Mouse (Mus musculus) liver, postnatal 0 days (tissue): ENCODE measurements at regions not wholly inside any gene's neighbourhood (a gene's known extent, or its start where the extent isn't known, plus 50 kb on each side); places are given as distances from the start of the nearest gene placed in this dataset.

Experiments used
- ATAC-seq: fragments of 200-750 bp; cut with Nextera tagmentation; 2 replicates; pipeline ENCODE4 v1.8.0; 2017; ENCODE audit warnings: mild to moderate bottlenecking, moderate library complexity
- DNase-seq: peaks from one replicate; pipeline ENCODE4 v3.0.0-alpha.2; 2016
- H3K27ac ChIP-seq: fragments of 300-500 bp; sonication (generic); 2 replicates; pipeline ENCODE4 v1.5.1; 2014; ENCODE audit warnings: antibody characterized with exemption, moderate library complexity, mild to moderate bottlenecking, low read depth
- H3K27me3 ChIP-seq: fragments of 300-500 bp; sonication (generic); 2 replicates; pipeline ENCODE4 v1.6.1; 2014; ENCODE audit warnings: low read length, control low read depth, mixed read lengths; ENCODE audit not compliant: insufficient read depth
- H3K36me3 ChIP-seq: fragments of 300-500 bp; sonication (generic); replicated peaks from 2 replicates; pipeline ENCODE4 v1.6.1; 2014; ENCODE audit warnings: mild to moderate bottlenecking, control low read depth, low read length, moderate library complexity, mixed read lengths; ENCODE audit not compliant: insufficient read depth
- H3K4me1 ChIP-seq: fragments of 300-500 bp; sonication (generic); 2 replicates; pipeline ENCODE4 v1.6.1; 2014; ENCODE audit warnings: antibody characterized with exemption, mild to moderate bottlenecking, control low read depth; ENCODE audit not compliant: insufficient read depth
- H3K4me2 ChIP-seq: fragments of 300-500 bp; sonication (generic); 2 replicates; pipeline ENCODE4 v1.6.1; 2014; ENCODE audit warnings: low read depth, mild to moderate bottlenecking, low read length, moderate library complexity, mixed read lengths
- H3K4me3 ChIP-seq: fragments of 300-500 bp; sonication (generic); 2 replicates; pipeline ENCODE4 v1.5.1; 2014; ENCODE audit warnings: low read depth, low read length
- H3K9ac ChIP-seq: fragments of 300-500 bp; sonication (generic); replicated peaks from 2 replicates; pipeline ENCODE4 v1.6.1; 2014; ENCODE audit warnings: mild to moderate bottlenecking, moderate library complexity
- H3K9me3 ChIP-seq: fragments of 300-500 bp; sonication (generic); 2 replicates; pipeline ENCODE4 v1.6.1; 2016; ENCODE audit warnings: mild to moderate bottlenecking, control low read depth, low read length, mixed read lengths
- CTCF ChIP-seq: sonication (generic); IDR thresholded peaks from 2 replicates; pipeline ENCODE4 v1.5.1; 2016; ENCODE audit warnings: antibody characterized with exemption, low read depth
- EP300 ChIP-seq: IDR thresholded peaks from 2 replicates; pipeline ENCODE4 v1.6.1; 2016; ENCODE audit warnings: antibody characterized with exemption, low read depth, mild to moderate bottlenecking
- WGBS: fragments of 180-500 bp; shearing (Covaris S2); extraction: QIAGEN DNeasy Blood & Tissue Kit; methylation state at CpG from one replicate; pipeline ENCODE4 v1.1.7; 2014; ENCODE audit not compliant: insufficient replicate concordance; 5-methylcytosine and 5-hydroxymethylcytosine counted together

- H3K4me2 ChIP-seq = no peak overlapping the region
- no peak overlapping the region for H3K27ac ChIP-seq
- no peaks in the 10 kb centered on the region for H3K4me1 ChIP-seq
- ATAC-seq = no peak
- no peaks in the 10 kb centered on the region for H3K36me3 ChIP-seq
- H3K9ac ChIP-seq = no peak overlapping the region
- 83% methylated on average over 6 of the region's 6 CpGs for WGBS
- no peaks in the 10 kb centered on the region for H3K27me3 ChIP-seq
- no peaks in the 10 kb centered on the region for H3K9me3 ChIP-seq
- no peak overlapping the region for H3K4me3 ChIP-seq
- DNase-seq = no peak
- TF ChIP-seq EP300 = no peak
- no peak for TF ChIP-seq CTCF
Observed at GRCm38 (mm10) chr3:39195102-39195501, 308.4 kb downstream of the Fat4 start.

GRCm38 (mm10) chr3:39202662-39203061 lies 315.9 kb downstream of the Fat4 start:
- no peak overlapping the region for H3K27ac ChIP-seq
- ATAC-seq (no peak), DNase-seq (no peak)
- H3K9ac ChIP-seq = no peak overlapping the region
- no peak for TF ChIP-seq EP300
- TF ChIP-seq CTCF = no peak
- 70% methylated on average over 7 of the region's 7 CpGs for WGBS
- H3K4me3 ChIP-seq = no peak overlapping the region
- H3K36me3 ChIP-seq = no peaks in the 10 kb centered on the region
- no peaks in the 10 kb centered on the region for H3K4me1 ChIP-seq
- no peak overlapping the region for H3K4me2 ChIP-seq
- no peaks in the 10 kb centered on the region for H3K9me3 ChIP-seq
- H3K27me3 ChIP-seq = no peaks in the 10 kb centered on the region

GRCm38 (mm10) chr3:39208651-39209050 lies 321.9 kb downstream of the Fat4 start:
- H3K4me1 ChIP-seq = no peaks in the 10 kb centered on the region
- no peak overlapping the region for H3K27ac ChIP-seq
- no peak overlapping the region for H3K9ac ChIP-seq
- 78% methylated on average over 1 of the region's 1 CpGs for WGBS
- no peak overlapping the region for H3K4me2 ChIP-seq
- TF ChIP-seq CTCF (no peak), EP300 (no peak)
- no peak overlapping the region for H3K4me3 ChIP-seq
- H3K36me3 ChIP-seq = no peaks in the 10 kb centered on the region
- DNase-seq = no peak
- H3K27me3 ChIP-seq = no peaks in the 10 kb centered on the region
- H3K9me3 ChIP-seq = no peaks in the 10 kb centered on the region
- ATAC-seq = no peak

- H3K9me3 ChIP-seq = no peaks in the 10 kb centered on the region
- WGBS = 70% methylated on average over 8 of the region's 8 CpGs
Observed at GRCm38 (mm10) chr3:39209382-39210165, 322.8 kb downstream of the Fat4 start.

GRCm38 (mm10) chr3:39211670-39212069 lies 324.9 kb downstream of the Fat4 start:
- 68% methylated on average over 5 of the region's 5 CpGs for WGBS
- ATAC-seq = no peak

More at GRCm38 (mm10) chr3:39209382-39210165, 322.8 kb downstream of the Fat4 start:
- TF ChIP-seq CTCF = no peak
- no peak for TF ChIP-seq EP300
- Histone ChIP-seq H3K4me1 (no peaks in the 10 kb centered on the region), H3K9ac (no peak overlapping the region), H3K27ac (no peak overlapping the region), H3K36me3 (no peaks in the 10 kb centered on the region), H3K4me2 (no peak overlapping the region), H3K4me3 (no peak overlapping the region), H3K27me3 (no peaks in the 10 kb centered on the region)
- DNase-seq (no peak), ATAC-seq (no peak)

GRCm38 (mm10) chr3:39220011-39220706 lies 333.4 kb downstream of the Fat4 start:
- Histone ChIP-seq H3K4me2 (no peak overlapping the region), H3K9ac (no peak overlapping the region), H3K4me1 (no peaks in the 10 kb centered on the region), H3K36me3 (no peaks in the 10 kb centered on the region), H3K27ac (peak overlapping the region; percentile 57), H3K4me3 (no peak overlapping the region), H3K27me3 (no peaks in the 10 kb centered on the region), H3K9me3 (no peaks in the 10 kb centered on the region)
- ATAC-seq (peak; percentile 47; the same call in 1 of the 2 replicates), DNase-seq (peak; percentile 17)
- 37% methylated on average over 10 of the region's 10 CpGs for WGBS
- TF ChIP-seq CTCF (no peak), EP300 (no peak)

More at GRCm38 (mm10) chr3:39211670-39212069, 324.9 kb downstream of the Fat4 start:
- no peaks in the 10 kb centered on the region for H3K27me3 ChIP-seq
- no peaks in the 10 kb centered on the region for H3K36me3 ChIP-seq
- H3K9ac ChIP-seq = no peak overlapping the region
- H3K4me3 ChIP-seq = no peak overlapping the region
- TF ChIP-seq EP300 (no peak), CTCF (no peak)
- no peaks in the 10 kb centered on the region for H3K9me3 ChIP-seq
- no peak overlapping the region for H3K4me2 ChIP-seq
- no peak for DNase-seq
- no peak overlapping the region for H3K27ac ChIP-seq
- no peaks in the 10 kb centered on the region for H3K4me1 ChIP-seq
